Mouse (Mus musculus) heart, embryonic 13.5 days (tissue): ENCODE data around the gene Sgms1. TPM values are rescaled to one million over a fixed set of nuclear protein-coding genes. Genes with fewer than 3 reads are reported as not detected.

ENCODE experiments used
- ATAC-seq: fragments of 200-750 bp; cut with Nextera tagmentation; 2 replicates; pipeline ENCODE4 v1.8.0; 2017; ENCODE audit warnings: moderate TSS enrichment; ENCODE audit not compliant: insufficient number of reproducible peaks, low FRiP score, low TSS enrichment; ENCODE audit errors: extremely low read depth
- H3K27ac ChIP-seq: fragments of 300-500 bp; sonication (generic); replicated peaks from 2 replicates; pipeline ENCODE4 v1.5.1; 2015; ENCODE audit warnings: moderate library complexity, mild to moderate bottlenecking, inconsistent platforms
- H3K27me3 ChIP-seq: fragments of 300-500 bp; sonication (generic); replicated peaks from 2 replicates; pipeline ENCODE4 v1.6.1; 2015; ENCODE audit warnings: mild to moderate bottlenecking, inconsistent platforms
- H3K36me3 ChIP-seq: fragments of 300-500 bp; sonication (generic); 2 replicates; pipeline ENCODE4 v1.6.1; 2015; ENCODE audit warnings: mild to moderate bottlenecking, inconsistent platforms
- H3K4me1 ChIP-seq: fragments of 300-500 bp; sonication (generic); 2 replicates; pipeline ENCODE4 v1.6.1; 2015; ENCODE audit warnings: inconsistent platforms
- H3K4me2 ChIP-seq: fragments of 300-500 bp; sonication (generic); 2 replicates; pipeline ENCODE4 v1.6.1; 2015; ENCODE audit warnings: inconsistent platforms, mild to moderate bottlenecking, moderate library complexity
- H3K4me3 ChIP-seq: fragments of 300-500 bp; sonication (generic); 2 replicates; pipeline ENCODE4 v1.5.1; 2015; ENCODE audit warnings: moderate library complexity, mild to moderate bottlenecking, inconsistent platforms
- H3K9ac ChIP-seq: fragments of 300-500 bp; sonication (generic); 2 replicates; pipeline ENCODE4 v1.6.1; 2015; ENCODE audit warnings: inconsistent platforms, mild to moderate bottlenecking, moderate library complexity
- H3K9me3 ChIP-seq: fragments of 300-500 bp; sonication (generic); 2 replicates; pipeline ENCODE4 v1.6.1; 2016; ENCODE audit warnings: inconsistent platforms
- WGBS: fragments of 180-500 bp; shearing (Covaris S2); methylation state at CpG from one replicate; pipeline ENCODE4 v1.1.7; 2015; ENCODE audit warnings: mixed read lengths; 5-methylcytosine and 5-hydroxymethylcytosine counted together
- polyA plus RNA-seq: library from polyadenylated mRNA; unstranded; fragments of >200 nt; fragmentation: Nextera tagmentation; extraction: Ambion mirVana; gene quantifications from 2 replicates; pipeline ENCODE4 v1.2.1, GENCODE M21; 2015

The Sgms1 gene
- polyA plus RNA-seq, 1 experiment from 2014 or later = 33.3 TPM

DNA sequence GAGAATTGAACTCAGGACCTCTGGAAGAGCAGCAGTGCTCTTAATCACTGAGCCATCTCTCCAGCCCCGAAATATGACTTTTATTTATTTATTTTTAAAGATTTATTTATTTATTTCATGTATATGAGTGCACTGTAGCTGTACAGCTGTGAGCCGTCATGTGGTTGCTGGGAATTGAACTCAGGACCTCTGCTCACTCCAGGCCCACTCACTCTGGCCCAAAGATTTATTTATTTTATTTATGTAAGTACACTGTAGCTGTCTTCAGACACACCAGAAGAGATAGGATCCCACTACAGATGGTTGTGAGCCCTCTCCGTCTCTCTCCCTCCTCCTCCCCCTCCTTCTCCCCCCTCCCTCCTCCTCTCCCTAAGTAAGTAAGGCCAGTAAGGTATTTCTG is 101.7 kb downstream of the Sgms1 start:
- Histone ChIP-seq H3K9ac (no peak overlapping the region), H3K4me2 (no peak overlapping the region), H3K4me3 (no peak overlapping the region), H3K27ac (no peak overlapping the region), H3K27me3 (no peaks in the 10 kb centered on the region), H3K9me3 (no peaks in the 10 kb centered on the region), H3K36me3 (peaks cover 5% of the 10 kb centered on the region; the same call in 1 of the 2 replicates), H3K4me1 (peaks cover 34% of the 10 kb centered on the region)
- ATAC-seq = no peak
- WGBS = 73% methylated on average over 3 of the region's 3 CpGs

GRCm38 (mm10) chr19:32285455-32285831 is 104.1 kb downstream of the Sgms1 start:
- peaks cover 34% of the 10 kb centered on the region for H3K4me1 ChIP-seq
- H3K9ac ChIP-seq = no peak overlapping the region
- H3K4me2 ChIP-seq = no peak overlapping the region
- no peaks in the 10 kb centered on the region for H3K9me3 ChIP-seq
- ATAC-seq = no peak
- H3K27ac ChIP-seq = no peak overlapping the region
- no peak overlapping the region for H3K4me3 ChIP-seq
- no peaks in the 10 kb centered on the region for H3K27me3 ChIP-seq
- peaks cover 5% of the 10 kb centered on the region; the same call in 1 of the 2 replicates for H3K36me3 ChIP-seq
- 80% methylated on average over 3 of the region's 3 CpGs for WGBS

GRCm38 (mm10) chr19:32284681-32285454 is 104.6 kb downstream of the Sgms1 start:
- WGBS = 83% methylated on average over 5 of the region's 5 CpGs
- H3K4me2 ChIP-seq = no peak overlapping the region
- no peak overlapping the region for H3K9ac ChIP-seq
- H3K27ac ChIP-seq = no peak overlapping the region
- H3K4me3 ChIP-seq = no peak overlapping the region
- peaks cover 5% of the 10 kb centered on the region; the same call in 1 of the 2 replicates for H3K36me3 ChIP-seq
- no peak for ATAC-seq
- H3K9me3 ChIP-seq = no peaks in the 10 kb centered on the region
- no peaks in the 10 kb centered on the region for H3K27me3 ChIP-seq
- peaks cover 38% of the 10 kb centered on the region for H3K4me1 ChIP-seq

GRCm38 (mm10) chr19:32281917-32282316 is 107.6 kb downstream of the Sgms1 start:
- no peaks in the 10 kb centered on the region for H3K36me3 ChIP-seq
- no peak overlapping the region for H3K4me2 ChIP-seq
- WGBS = 60% methylated on average over 4 of the region's 4 CpGs
- ATAC-seq = no peak
- H3K4me3 ChIP-seq = no peak overlapping the region
- H3K9ac ChIP-seq = no peak overlapping the region
- peaks cover 33% of the 10 kb centered on the region for H3K4me1 ChIP-seq
- no peaks in the 10 kb centered on the region for H3K27me3 ChIP-seq
- H3K27ac ChIP-seq = no peak overlapping the region
- H3K9me3 ChIP-seq = no peaks in the 10 kb centered on the region

- Histone ChIP-seq H3K27ac (peak overlapping the region; percentile 12; the same call in 1 of the 2 replicates), H3K9me3 (no peaks in the 10 kb centered on the region), H3K4me1 (peaks cover 48% of the 10 kb centered on the region), H3K36me3 (no peaks in the 10 kb centered on the region), H3K4me2 (no peak overlapping the region), H3K4me3 (no peak overlapping the region), H3K27me3 (no peaks in the 10 kb centered on the region), H3K9ac (no peak overlapping the region)
- 56% methylated on average over 4 of the region's 4 CpGs for WGBS
- no peak for ATAC-seq
Measured at GRCm38 (mm10) chr19:32280380-32280779, 109.1 kb downstream of the Sgms1 start.

- Histone ChIP-seq H3K4me1 (peaks cover 50% of the 10 kb centered on the region), H3K4me2 (no peak overlapping the region), H3K27ac (no peak overlapping the region), H3K9ac (no peak overlapping the region), H3K36me3 (no peaks in the 10 kb centered on the region), H3K9me3 (no peaks in the 10 kb centered on the region), H3K4me3 (no peak overlapping the region), H3K27me3 (no peaks in the 10 kb centered on the region)
- WGBS = 83% methylated on average over 6 of the region's 6 CpGs
- no peak for ATAC-seq
Measured at GRCm38 (mm10) chr19:32279400-32279799, 110.1 kb downstream of the Sgms1 start.

- no peak for ATAC-seq
- H3K4me3 ChIP-seq = no peak overlapping the region
Measured at GRCm38 (mm10) chr19:32277869-32278268, 111.6 kb downstream of the Sgms1 start.

GRCm38 (mm10) chr19:32277287-32277686 is 112.2 kb downstream of the Sgms1 start:
- 81% methylated on average over 2 of the region's 2 CpGs for WGBS
- ATAC-seq = no peak

More at GRCm38 (mm10) chr19:32277869-32278268, 111.6 kb downstream of the Sgms1 start:
- Histone ChIP-seq H3K4me2 (no peak overlapping the region), H3K27me3 (no peaks in the 10 kb centered on the region), H3K4me1 (peaks cover 53% of the 10 kb centered on the region), H3K9me3 (no peaks in the 10 kb centered on the region), H3K36me3 (no peaks in the 10 kb centered on the region), H3K9ac (no peak overlapping the region), H3K27ac (no peak overlapping the region)
- WGBS = 65% methylated on average over 3 of the region's 3 CpGs

DNA sequence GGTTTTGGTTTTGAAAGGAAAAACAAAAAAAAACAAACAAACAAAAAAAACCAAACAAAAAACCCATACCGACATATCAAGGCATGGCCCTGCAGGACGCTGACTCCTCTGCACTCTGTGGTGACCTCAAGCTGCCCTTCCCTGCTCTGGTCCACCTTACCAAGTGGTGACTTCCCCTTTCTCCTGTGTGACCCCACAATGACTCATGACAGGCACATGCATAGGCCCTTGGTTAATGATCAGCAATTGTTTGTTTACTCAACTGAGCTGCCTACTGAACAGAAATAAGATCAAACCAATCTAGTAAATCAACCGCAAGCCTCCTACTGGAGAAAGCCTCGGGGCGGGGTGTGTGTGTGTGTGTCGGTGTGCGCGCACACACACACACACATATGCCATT is 112.7 kb downstream of the Sgms1 start:
- Histone ChIP-seq H3K4me1 (peaks cover 56% of the 10 kb centered on the region), H3K27me3 (no peaks in the 10 kb centered on the region), H3K4me2 (no peak overlapping the region), H3K4me3 (no peak overlapping the region), H3K9me3 (no peaks in the 10 kb centered on the region), H3K36me3 (no peaks in the 10 kb centered on the region), H3K27ac (no peak overlapping the region), H3K9ac (no peak overlapping the region)
- WGBS = 85% methylated on average over 8 of the region's 8 CpGs
- ATAC-seq = no peak

More at GRCm38 (mm10) chr19:32277287-32277686, 112.2 kb downstream of the Sgms1 start:
- Histone ChIP-seq H3K4me2 (no peak overlapping the region), H3K4me3 (no peak overlapping the region), H3K27me3 (no peaks in the 10 kb centered on the region), H3K9me3 (no peaks in the 10 kb centered on the region), H3K27ac (no peak overlapping the region), H3K9ac (no peak overlapping the region), H3K4me1 (peaks cover 56% of the 10 kb centered on the region), H3K36me3 (no peaks in the 10 kb centered on the region)

DNA sequence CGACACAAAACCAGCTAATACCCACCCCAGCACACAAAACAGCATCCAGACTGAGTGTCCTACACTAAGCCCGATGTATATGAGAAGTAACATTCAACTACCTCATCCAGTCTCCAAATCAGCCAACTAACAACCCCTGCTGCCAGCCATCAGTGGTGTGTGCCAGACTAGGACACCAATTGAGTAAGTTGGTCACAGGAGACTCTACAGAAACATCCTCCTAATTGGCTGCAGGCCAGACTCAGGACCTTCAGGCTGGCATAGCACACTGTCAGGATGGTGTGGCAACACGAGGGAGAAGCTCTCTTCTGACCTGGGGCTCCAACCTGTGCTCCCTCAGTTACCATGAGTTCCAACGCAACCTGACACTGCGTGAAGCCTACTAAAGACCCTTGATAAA is 113.3 kb downstream of the Sgms1 start:
- 77% methylated on average over 5 of the region's 5 CpGs for WGBS
- no peak overlapping the region for H3K4me2 ChIP-seq
- peaks cover 57% of the 10 kb centered on the region for H3K4me1 ChIP-seq
- no peak overlapping the region for H3K27ac ChIP-seq
- H3K9me3 ChIP-seq = no peaks in the 10 kb centered on the region
- no peaks in the 10 kb centered on the region for H3K27me3 ChIP-seq
- no peak overlapping the region for H3K4me3 ChIP-seq
- no peaks in the 10 kb centered on the region for H3K36me3 ChIP-seq
- ATAC-seq = no peak
- H3K9ac ChIP-seq = no peak overlapping the region

- Histone ChIP-seq H3K9me3 (no peaks in the 10 kb centered on the region), H3K9ac (no peak overlapping the region), H3K27me3 (no peaks in the 10 kb centered on the region), H3K4me2 (no peak overlapping the region), H3K4me1 (peaks cover 48% of the 10 kb centered on the region), H3K36me3 (no peaks in the 10 kb centered on the region), H3K4me3 (no peak overlapping the region), H3K27ac (no peak overlapping the region)
- WGBS = 76% methylated on average over 14 of the region's 14 CpGs
- no peak for ATAC-seq
Measured at GRCm38 (mm10) chr19:32275068-32275925, 114.2 kb downstream of the Sgms1 start.
